Mouse (Mus musculus) naive thymus-derived CD4-positive, alpha-beta T cell, adult 5 months (primary cell): ENCODE results near the gene Morc1. TPM values are rescaled to one million over a fixed set of nuclear protein-coding genes. Genes with fewer than 3 reads are reported as not detected.

Experiments used
- polyA plus RNA-seq: library from polyadenylated mRNA; unstranded; fragments of 100-300 nt; shearing (Covaris generic); gene quantifications from one replicate; pipeline ENCODE4 v1.2.1, GENCODE M21; 2017

The Morc1 gene
- not detected for polyA plus RNA-seq

DNA sequence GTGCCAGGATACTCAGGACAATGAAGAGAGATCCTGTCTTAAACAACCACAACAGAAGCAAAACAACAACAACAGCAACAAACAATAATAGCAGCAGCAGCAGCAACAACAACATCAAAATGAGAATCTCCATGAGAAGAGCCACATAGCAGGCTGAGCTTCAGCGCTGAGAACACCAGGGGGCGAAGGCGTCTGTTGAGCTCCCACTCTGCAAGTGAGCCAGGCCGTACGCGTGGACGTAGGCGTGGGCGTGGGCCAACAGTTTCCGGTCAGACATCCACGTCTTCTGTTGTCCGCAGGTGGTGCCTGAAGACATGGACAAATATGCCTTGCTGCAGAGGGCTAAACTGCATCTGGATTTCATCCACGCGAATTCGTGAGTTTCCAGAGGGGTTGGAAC is at the start of gene Morc1:
Gene Morc1, plus strand, starts transcription at position 211 of the 400 bp plus-strand sequence.

DNA sequence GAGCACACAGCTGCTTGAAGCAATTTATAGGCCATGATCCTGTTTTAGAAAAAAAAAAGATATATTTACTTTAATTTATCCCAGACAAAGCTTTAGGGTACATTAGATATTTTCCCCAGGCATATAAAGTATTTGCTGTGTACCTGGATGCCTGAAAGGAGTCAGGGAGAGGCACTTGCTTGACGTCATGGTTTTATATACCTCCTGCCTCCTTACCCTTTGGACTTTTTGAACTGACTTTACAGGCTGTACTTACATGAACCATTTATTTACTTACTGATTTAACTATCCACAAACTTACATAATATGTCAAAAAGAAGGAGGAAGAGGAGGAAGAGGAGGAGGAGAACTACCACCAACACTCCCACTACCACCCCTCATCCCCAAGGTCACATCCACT is 18.8 kb upstream of the Morc1 start, which contains the start of gene Gm5485:
Gene Gm5485, minus strand, starts transcription at position 171 of the 400 bp plus-strand sequence.

Other genes with a start within 250 kb of the Morc1 start
- not detected for gene Dppa4, start 147.5 kb upstream of the Morc1 start, polyA plus RNA-seq
- gene Dppa2, start 127.3 kb upstream of the Morc1 start, polyA plus RNA-seq = not detected
- not detected for gene Gm5485, start 18.8 kb upstream of the Morc1 start, polyA plus RNA-seq